Mouse (Mus musculus) left cerebral cortex, postnatal 25 days (tissue): ENCODE results near the gene Sytl1. TPM values are rescaled to one million over a fixed set of nuclear protein-coding genes. Genes with fewer than 3 reads are reported as not detected.

Source experiments
- DNase-seq, 2 experiments: peaks; one replicate each; pipeline ENCODE4 v3.0.0; 2022; ENCODE audit warnings: low spot score in 2 of 2, mixed read lengths in 1 of 2
- intact Hi-C: fragments of 180-260 bp; cut with DNase I; formaldehyde crosslinking; loops from one replicate; pipeline ENCODE4 v1.15.1; 2025
- total RNA-seq, 2 experiments: library from RNA; stranded (reverse); gene quantifications; 2 replicates each; pipeline ENCODE4 v1.2.3; 2021

Sytl1 gene
- total RNA-seq, 2 experiments from 2014 or later, result 0.98 to 1.2 TPM

GRCm38 (mm10) chr4:133253412-133253811 lies 9.5 kb downstream of the Sytl1 start:
- DNase-seq, result no peak
- intact Hi-C loops, result loop anchor here (5.0 kb wide), 1 partner anchor 246 kb away; no protein-coding TSS in a partner anchor

GRCm38 (mm10) chr4:133252089-133252488 lies 10.8 kb downstream of the Sytl1 start:
- intact Hi-C loops, result loop anchor here (5.0 kb wide), 1 partner anchor 245 kb away; no protein-coding TSS in a partner anchor
- DNase-seq, result no peak

GRCm38 (mm10) chr4:133251214-133251613 lies 11.7 kb downstream of the Sytl1 start:
- intact Hi-C loops, result loop anchor here (5.0 kb wide), 1 partner anchor 244 kb away; no protein-coding TSS in a partner anchor
- DNase-seq, result peak in 1 of 2 experiments; percentile 32

- intact Hi-C loops, result loop anchor here (5.0 kb wide), 1 partner anchor 243 kb away; no protein-coding TSS in a partner anchor
- peak; percentile 79 to 85 for DNase-seq
These were observed 12.3 kb downstream of the Sytl1 start for GRCm38 (mm10) chr4:133250609-133251008.

- intact Hi-C loops, result no loop called here
- DNase-seq, result no peak
These were observed 15.0 kb downstream of the Sytl1 start for GRCm38 (mm10) chr4:133247806-133248449.

GRCm38 (mm10) chr4:133247072-133247471 lies 15.8 kb downstream of the Sytl1 start:
- intact Hi-C loops, result no loop called here
- DNase-seq, result no peak

- no peak for DNase-seq
- intact Hi-C loops, result no loop called here
These were observed 18.6 kb downstream of the Sytl1 start for GRCm38 (mm10) chr4:133244289-133244688.

- no peak for DNase-seq
- intact Hi-C loops, result no loop called here
These were observed 19.4 kb downstream of the Sytl1 start for GRCm38 (mm10) chr4:133243538-133243937.

- DNase-seq, result no peak
- intact Hi-C loops, result no loop called here
These were observed 20.2 kb downstream of the Sytl1 start for GRCm38 (mm10) chr4:133242710-133243109.

GRCm38 (mm10) chr4:133241910-133242309 lies 21.0 kb downstream of the Sytl1 start:
- intact Hi-C loops, result loop anchor here (2.0 kb wide), 1 partner anchor 35 kb away; the partner anchor contains the start of gene Tmem222
- no peak for DNase-seq

GRCm38 (mm10) chr4:133240934-133241908 lies 21.7 kb downstream of the Sytl1 start:
- peak; percentile 87 to 91 for DNase-seq
- intact Hi-C loops, result loop anchor here (2.0 kb wide), 1 partner anchor 36 kb away; the partner anchor contains the start of gene Tmem222

GRCm38 (mm10) chr4:133240490-133240921 lies 22.4 kb downstream of the Sytl1 start, which contains the start of gene Map3k6:
Map3k6 (plus strand) TSS chr4:133240818.
- intact Hi-C loops, result loop anchor here (2.0 kb wide), 1 partner anchor 36 kb away; the partner anchor contains the start of gene Tmem222
- DNase-seq, result no peak

GRCm38 (mm10) chr4:133237911-133238310 lies 25.0 kb downstream of the Sytl1 start:
- DNase-seq, result peak in 1 of 2 experiments; percentile 28
- intact Hi-C loops, result no loop called here

- intact Hi-C loops, result no loop called here
These were observed 27.5 kb downstream of the Sytl1 start for GRCm38 (mm10) chr4:133235415-133235814.

GRCm38 (mm10) chr4:133234771-133235170 lies 28.1 kb downstream of the Sytl1 start:
- intact Hi-C loops, result loop anchor here (5.0 kb wide), 1 partner anchor 63 kb away; no protein-coding TSS in a partner anchor
- no peak for DNase-seq

More at GRCm38 (mm10) chr4:133235415-133235814, 27.5 kb downstream of the Sytl1 start:
- no peak for DNase-seq

- intact Hi-C loops, result loop anchor here (5.0 kb wide), 1 partner anchor 64 kb away; no protein-coding TSS in a partner anchor
- DNase-seq, result peak in 1 of 2 experiments; percentile 35
These were observed 29.5 kb downstream of the Sytl1 start for GRCm38 (mm10) chr4:133233285-133233976.

GRCm38 (mm10) chr4:133229582-133229981 lies 33.3 kb downstream of the Sytl1 start:
- no peak for DNase-seq
- intact Hi-C loops, result no loop called here

GRCm38 (mm10) chr4:133227636-133228035 lies 35.3 kb downstream of the Sytl1 start:
- intact Hi-C loops, result no loop called here

GRCm38 (mm10) chr4:133226073-133226472 lies 36.8 kb downstream of the Sytl1 start:
- no peak for DNase-seq
- intact Hi-C loops, result no loop called here

More at GRCm38 (mm10) chr4:133227636-133228035, 35.3 kb downstream of the Sytl1 start:
- no peak for DNase-seq
